Mouse (Mus musculus): ENCODE measurements around the gene Hist2h2aa2. TPM values are rescaled to one million over a fixed set of nuclear protein-coding genes. Genes with fewer than 3 reads are reported as not detected.

Gene Hist2h2aa2
- polyA plus RNA-seq, 3 experiments from 2014 or later: 36.1 to 104 (median 53.6) TPM

- ATAC-seq: no peak
Measured at GRCm38 (mm10) chr3:96261623-96262022, 21.5 kb upstream of the Hist2h2aa2 start.

DNA sequence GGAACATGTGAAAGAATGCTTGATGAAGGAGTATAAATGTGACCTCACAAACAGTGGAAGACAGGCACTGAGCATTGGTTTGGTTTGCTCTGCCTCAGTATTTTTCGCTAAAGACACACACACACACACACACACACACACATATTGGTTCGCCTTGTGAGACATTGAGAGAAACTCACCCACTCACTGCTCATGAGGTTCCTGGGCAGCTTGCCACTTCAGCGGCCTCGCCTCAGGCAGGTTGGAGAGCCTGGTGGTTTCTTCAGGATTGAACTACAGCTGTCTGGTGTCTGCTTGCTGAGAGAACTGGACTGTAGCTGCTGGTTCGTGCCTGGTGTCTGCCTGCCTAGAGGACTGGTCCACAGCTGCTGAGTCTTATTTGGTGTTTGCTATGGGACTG lies 20.1 kb upstream of the Hist2h2aa2 start:
- no peak for ATAC-seq

DNA sequence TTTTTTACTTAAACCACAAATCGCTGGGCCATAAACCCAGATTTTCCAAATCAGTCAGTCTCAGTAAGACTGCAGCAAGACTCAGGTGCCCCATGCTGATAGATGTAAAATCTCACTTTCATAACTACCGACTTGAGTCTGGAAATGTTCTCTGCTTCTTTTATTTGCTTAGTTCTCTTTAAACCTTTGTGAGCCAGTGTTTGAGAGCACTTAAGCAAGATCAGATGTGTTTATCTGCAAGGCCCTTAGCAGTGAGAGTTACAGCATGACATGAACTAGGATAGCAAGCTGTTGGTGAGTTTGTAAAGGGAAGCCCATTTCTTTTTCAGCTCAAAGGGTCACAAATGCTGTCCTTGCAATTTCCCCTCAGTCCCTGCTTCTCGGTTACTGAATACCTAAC lies 17.1 kb upstream of the Hist2h2aa2 start:
- ATAC-seq: no peak

- ATAC-seq: peak; percentile 28
Measured at GRCm38 (mm10) chr3:96255926-96256593, 16.0 kb upstream of the Hist2h2aa2 start.

DNA sequence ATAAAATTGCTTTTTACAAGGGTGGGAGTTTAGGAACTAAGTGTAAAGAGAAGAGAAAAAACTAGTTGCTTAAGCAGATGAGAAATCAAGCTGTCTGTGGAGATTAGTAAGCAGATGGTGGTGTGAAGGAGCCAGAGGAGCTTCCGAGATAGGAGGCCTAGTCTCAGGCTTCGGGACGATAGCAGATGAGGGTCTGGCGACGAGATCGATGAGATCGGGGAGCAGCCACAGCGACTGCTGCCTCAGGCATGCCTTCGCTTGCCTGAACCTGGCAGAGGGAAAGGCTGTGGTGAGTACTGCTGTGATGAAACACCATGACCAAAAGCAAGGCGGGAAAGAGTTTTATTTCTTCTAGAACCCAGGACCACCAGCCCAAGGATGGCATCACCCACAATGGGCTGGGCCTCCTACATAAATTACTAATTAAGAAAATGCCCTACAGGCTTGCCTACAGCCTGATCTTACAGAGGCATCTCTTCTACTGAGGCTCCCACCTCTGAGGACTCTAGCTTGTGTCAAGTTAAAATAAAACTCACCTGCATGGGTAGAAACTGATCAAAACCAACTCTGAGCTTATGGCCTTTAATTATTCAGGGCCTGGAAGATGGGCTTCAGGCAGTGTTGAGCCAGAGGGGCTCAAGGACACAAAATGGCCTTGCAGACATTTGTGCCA lies 14.7 kb upstream of the Hist2h2aa2 start:
- ATAC-seq: no peak

- no peak for ATAC-seq
Measured at GRCm38 (mm10) chr3:96251787-96252186, 11.7 kb upstream of the Hist2h2aa2 start.

DNA sequence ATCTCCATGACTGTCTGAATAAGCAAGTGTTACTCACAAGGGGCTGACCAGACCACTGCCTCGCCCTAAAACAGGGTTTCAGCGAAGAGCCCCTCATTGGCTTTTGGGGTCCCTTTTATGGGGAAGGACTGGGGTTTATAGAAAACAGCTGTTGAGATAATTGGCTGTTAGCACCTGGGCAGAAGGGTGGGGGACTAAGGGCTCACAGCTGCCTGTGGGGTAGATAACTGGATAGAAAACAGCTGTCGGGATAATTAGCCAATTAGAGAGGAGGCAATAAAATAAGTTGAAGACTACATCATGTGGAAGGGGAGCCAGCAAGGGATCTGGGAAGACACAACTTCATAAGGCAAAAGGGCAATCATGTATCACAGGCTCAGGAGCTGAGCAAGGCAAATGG lies 10.8 kb upstream of the Hist2h2aa2 start:
- ATAC-seq: no peak

DNA sequence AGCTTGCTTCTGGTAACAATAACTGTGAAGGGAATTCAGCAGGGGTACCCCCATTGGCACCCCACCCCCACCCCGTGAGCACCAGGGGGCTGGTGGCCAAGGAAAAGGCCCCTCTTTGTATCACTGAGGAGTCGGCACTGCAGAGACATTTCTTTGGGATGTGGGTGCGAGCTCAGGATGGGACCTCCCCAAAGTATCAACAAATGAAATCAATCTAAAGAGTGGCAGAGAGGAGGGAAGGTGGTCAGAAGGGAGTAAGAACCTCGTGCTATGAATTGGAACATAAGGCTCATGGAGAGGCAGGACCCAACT lies 8.9 kb upstream of the Hist2h2aa2 start:
- no peak for ATAC-seq

- ATAC-seq: no peak
Measured at GRCm38 (mm10) chr3:96248141-96249033, 8.3 kb upstream of the Hist2h2aa2 start.

DNA sequence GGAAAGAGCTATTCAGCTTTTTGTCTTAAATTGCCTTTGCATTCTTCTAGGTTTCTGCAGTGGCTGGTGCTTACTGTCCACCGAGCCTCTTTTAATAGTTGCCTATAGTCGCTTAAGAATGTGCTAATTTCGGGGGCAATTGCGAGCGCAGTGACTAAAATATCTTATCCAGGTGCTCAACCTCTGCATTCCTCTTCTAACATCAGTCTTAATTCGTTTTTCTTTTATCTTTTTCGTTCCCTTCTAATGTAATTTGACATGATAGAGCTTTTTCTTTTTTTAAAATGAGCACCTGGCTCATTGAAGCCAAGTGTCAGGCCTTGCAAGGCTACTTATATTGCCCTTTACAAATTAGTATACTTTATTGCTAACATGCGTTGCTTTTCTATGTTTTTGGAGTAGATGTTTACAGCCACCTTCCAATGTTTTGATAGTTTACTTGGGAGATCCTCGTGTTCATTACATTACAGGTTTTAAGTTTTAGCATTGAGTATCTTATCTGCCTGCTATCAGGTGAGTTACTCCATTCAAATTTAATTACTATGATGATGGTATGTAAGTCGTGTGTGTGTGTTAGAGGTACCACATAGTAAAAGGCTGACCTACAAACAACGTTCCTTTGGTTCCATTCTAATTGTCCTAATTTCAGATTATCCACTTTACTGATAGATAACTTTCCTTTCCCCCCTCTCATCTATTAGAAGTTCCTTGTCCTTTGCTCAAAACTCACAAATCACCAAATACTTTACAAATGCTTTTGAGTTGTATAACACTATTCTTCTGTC lies 7.5 kb upstream of the Hist2h2aa2 start:
- no peak for ATAC-seq

DNA sequence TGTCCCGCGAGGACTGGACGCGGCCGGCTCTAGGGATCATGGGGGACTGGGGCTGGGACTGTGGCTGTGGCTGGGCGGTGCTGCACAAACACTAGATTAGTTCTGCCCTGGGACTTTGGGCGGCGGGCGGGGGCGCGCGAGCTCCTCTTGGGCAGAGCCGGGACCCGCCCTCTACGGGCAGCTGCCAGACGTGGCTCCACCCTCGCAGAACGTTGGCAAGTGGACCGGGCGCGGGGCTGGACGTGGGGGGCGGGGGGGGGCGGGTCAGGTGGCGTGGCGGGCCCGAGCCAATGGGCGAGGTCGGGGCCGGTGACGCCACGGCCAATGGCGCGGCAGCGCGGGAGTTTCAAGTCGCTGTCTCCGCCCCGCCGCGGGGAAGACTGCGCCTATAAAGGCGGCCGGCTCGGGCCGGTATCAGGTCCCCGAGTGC lies 6.4 kb upstream of the Hist2h2aa2 start, which contains the start of gene Hist2h3c1:
Gene Hist2h3c1, plus strand, starts transcription at position 259 of the 430 bp plus-strand sequence.
- ATAC-seq: peak; percentile 53

DNA sequence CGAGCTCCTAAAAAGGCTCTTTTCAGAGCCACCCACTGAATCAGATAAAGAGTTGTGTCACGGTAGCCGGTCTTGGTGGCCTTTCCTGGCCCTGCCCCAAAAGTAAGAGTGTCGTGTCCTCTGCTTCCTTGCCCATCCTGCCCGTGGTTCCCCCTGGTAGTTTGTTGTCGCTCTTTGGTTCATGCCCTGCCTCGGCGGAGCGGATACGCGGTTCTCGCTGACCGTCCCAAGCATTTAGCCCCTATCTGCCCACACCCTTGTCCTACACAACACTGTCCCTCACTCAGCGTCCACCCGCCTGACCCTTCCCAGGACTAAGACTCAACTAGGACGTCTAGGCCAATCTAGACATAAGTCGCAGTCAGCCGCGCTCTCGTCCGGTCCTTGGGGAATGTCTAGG lies 5.9 kb upstream of the Hist2h2aa2 start:
- peak; percentile 47 for ATAC-seq

DNA sequence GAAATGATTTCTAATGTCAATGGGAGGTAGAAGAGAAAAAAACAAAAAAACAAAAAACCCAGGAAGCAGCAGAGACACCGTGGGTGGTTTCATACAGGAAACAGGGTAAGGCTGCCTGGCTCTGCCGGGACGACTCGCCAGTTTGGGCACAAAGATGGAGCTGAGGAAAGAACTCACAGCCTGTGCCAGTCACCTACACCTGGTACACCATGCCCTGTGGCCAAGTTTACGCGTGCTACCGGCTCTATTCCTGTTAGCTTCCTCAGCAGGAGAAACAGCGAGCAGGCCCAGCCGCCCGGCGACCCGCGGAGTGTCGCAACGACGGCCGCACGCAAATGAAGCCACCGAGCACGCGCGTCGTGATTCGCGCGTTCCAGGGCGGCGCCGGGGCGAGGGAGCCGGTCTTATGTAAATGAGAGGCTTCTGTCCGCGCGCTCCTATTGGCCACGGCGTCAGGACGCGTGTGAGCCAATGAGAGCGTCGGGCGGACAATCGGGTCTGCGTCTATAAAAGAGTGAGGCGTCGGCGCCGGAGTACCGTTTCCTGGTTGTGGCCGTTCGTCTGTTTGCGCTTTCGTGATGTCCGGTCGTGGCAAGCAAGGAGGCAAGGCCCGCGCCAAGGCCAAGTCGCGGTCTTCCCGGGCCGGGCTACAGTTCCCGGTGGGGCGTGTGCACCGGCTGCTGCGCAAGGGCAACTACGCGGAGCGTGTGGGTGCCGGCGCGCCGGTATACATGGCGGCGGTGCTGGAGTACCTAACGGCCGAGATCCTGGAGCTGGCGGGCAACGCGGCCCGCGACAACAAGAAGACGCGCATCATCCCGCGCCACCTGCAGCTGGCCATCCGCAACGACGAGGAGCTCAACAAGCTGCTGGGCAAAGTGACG lies 5.2 kb upstream of the Hist2h2aa2 start, which contains the start of gene Hist2h2aa1:
Gene Hist2h2aa1, plus strand, starts transcription at position 495 of the 884 bp plus-strand sequence.
- peak; percentile 75 for ATAC-seq

DNA sequence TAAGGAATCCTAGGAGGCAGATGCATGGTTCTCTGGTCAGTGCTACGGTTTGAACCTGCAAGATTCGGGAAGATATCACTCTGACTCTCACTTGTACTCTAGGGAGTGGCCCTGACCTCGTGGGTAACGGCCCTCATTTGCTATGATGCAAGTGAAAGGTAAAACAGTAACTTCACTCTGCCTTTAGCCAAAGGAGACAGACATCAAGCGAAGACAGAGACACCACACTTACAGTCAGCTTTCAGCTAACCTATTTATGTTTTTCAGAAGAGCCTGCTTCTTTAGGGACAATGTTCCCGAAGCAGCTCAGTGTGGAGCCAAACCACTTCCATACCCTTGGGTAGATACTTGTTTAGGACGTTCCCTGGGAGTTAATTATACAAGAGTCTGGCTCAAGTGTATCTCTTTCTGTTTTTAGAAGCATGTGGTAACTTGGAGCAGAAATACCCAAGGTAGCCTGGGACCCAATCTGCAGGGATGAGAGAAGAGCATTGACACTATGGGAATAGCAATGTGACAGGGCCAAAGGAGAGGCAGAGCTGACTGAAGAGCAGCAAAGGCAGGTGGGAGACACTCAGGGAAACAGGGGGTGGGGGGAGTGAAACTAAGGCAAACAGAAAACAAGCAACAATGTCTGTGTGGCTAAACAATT lies 4.0 kb upstream of the Hist2h2aa2 start:
- no peak for ATAC-seq

GRCm38 (mm10) chr3:96240799-96241197 lies 722 bp upstream of the Hist2h2aa2 start:
- ATAC-seq: no peak

GRCm38 (mm10) chr3:96238954-96239793 lies 902 bp downstream of the Hist2h2aa2 start, which contains the start of gene Hist2h3c2:
TSS of gene Hist2h3c2 (minus strand) at chr3:96239127.
- ATAC-seq: peak; percentile 62

- no peak for ATAC-seq
Measured at GRCm38 (mm10) chr3:96237904-96238511, 2.1 kb downstream of the Hist2h2aa2 start.

DNA sequence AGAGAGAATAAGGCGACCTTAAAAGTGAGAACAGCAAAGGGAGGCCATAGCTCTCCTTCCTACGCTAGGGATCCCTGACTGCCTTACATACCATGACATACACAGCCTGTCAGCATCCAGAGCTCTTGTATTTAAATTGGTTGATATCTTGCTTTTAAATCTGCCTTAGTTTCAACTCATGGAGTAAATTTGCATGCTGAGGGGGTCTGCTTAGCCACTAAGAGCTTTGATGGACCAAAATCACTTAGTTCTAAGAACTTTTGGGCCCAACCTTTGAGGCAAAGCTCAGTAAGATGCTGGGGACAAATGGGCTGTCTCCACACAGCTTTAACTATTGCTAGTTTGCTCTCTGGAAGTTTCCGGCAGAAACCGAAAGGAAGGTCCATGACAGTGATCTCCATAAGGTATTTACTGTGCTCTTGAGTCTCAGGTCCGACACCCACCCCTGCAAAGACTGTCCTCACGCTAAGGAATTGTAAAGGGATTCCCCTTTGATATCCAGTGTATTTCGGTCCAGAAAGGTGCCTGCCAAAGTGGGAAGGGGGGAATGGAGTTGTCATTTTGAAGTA lies 2.7 kb downstream of the Hist2h2aa2 start:
- ATAC-seq: no peak

GRCm38 (mm10) chr3:96236834-96237334 lies 3.2 kb downstream of the Hist2h2aa2 start:
- no peak for ATAC-seq
